Mouse (Mus musculus) Patski (cell line): Measurements from ENCODE around the gene Slc25a48. TPM values are rescaled to one million over a fixed set of nuclear protein-coding genes. Genes with fewer than 3 reads are reported as not detected.
A peak's percentile ranks its signal among the peaks of the same experiment; 100 is the strongest.

Source experiments
- ATAC-seq: fragments of 100-300 bp; one replicate; pipeline ENCODE4 v1.8.0; 2021
- CTCF ChIA-PET: fragments of 350-600 bp; sonication (Branson Sonifier 250); formaldehyde crosslinking; loops from one replicate; lab custom pipeline; 2022; ENCODE audit warnings: inconsistent platforms; lab: Charles Lee
- POLR2A ChIA-PET: fragments of 350-600 bp; sonication (Branson Sonifier 250); formaldehyde crosslinking; loops from one replicate; lab custom pipeline; 2022; ENCODE audit warnings: antibody characterized with exemption, inconsistent platforms; lab: Charles Lee
- DNase-seq: peaks from one replicate; pipeline ENCODE4 v3.0.0-alpha.2; 2011; ENCODE audit warnings: low read depth, low spot score
- H3K27me3 ChIP-seq: fragments of 371-371 bp; one replicate; pipeline ENCODE4 v1.5.1; 2021
- CTCF ChIP-seq: fragments of 100-300 bp; IDR thresholded peaks from one replicate; pipeline ENCODE4 v1.5.1; 2021
- in situ Hi-C: fragments of 300-500 bp; cut with MboI; formaldehyde crosslinking; loops from 3 replicates; pipeline ENCODE4 v1.11.1; 2018; ENCODE audit warnings: low pct_unique_long_range_greater_than_20kb, mixed read lengths
- polyA plus RNA-seq: library from polyadenylated mRNA; unstranded; gene quantifications from one replicate; pipeline ENCODE4 v1.2.3, GENCODE M21; 2021

Slc25a48 gene
- polyA plus RNA-seq, 1 experiment from 2014 or later = 1.1 TPM

GRCm38 (mm10) chr13:56472661-56473060, 34.5 kb downstream of the Slc25a48 start:
- CTCF ChIA-PET = interaction anchor here (1.4 kb wide), 2 partner anchors 11 to 82 kb away, joined by 3 read pairs; no protein-coding TSS in a partner anchor
- DNase-seq (no peak), ATAC-seq (no peak)
- H3K27me3 ChIP-seq = no peaks in the 10 kb centered on the region
- POLR2A ChIA-PET = no interaction called here
- in situ Hi-C loops = loop anchor here (5.0 to 10.0 kb wide), 3 partner anchors 170 to 792 kb away; no protein-coding TSS in a partner anchor
- no peak for TF ChIP-seq CTCF

DNA sequence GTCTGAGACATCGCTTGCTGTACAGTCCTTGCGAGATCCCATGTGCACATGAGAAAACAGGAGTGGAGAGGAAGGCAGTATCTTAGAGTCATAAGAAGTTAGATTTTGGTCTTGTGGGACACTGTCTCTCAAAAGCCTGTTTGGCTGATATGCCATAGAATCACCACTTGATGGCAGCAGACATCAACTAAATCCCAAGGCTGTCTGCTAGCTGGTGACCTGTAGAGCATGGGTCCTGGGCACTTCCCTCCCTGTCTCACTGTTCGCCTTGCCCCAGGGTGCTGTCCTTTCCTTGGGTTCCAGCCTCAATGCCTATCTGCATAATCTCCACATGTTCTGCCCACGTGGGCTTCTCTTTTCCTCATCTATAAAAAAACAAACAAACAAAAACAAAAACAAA, 37.2 kb downstream of the Slc25a48 start:
- H3K27me3 ChIP-seq = no peaks in the 10 kb centered on the region
- ATAC-seq (peak; percentile 61), DNase-seq (no peak)
- ChIA-PET CTCF (interaction anchor here (0.6 to 1.9 kb wide), 5 partner anchors 46 to 261 kb away, joined by 3 to 7 read pairs (median 3); no protein-coding TSS in a partner anchor), POLR2A (interaction anchor here (1.2 kb wide), 1 partner anchor 56 kb away, joined by 3 read pairs; no protein-coding TSS in a partner anchor)
- TF ChIP-seq CTCF = no peak
- in situ Hi-C loops = loop anchor here (5.0 to 10.0 kb wide), 4 partner anchors 72 to 789 kb away; partner anchors contain the start of gene Lect2

GRCm38 (mm10) chr13:56476790-56477189, 38.6 kb downstream of the Slc25a48 start:
- ChIA-PET CTCF (interaction anchor here (1.3 kb wide), 1 partner anchor 78 kb away, joined by 4 read pairs; no protein-coding TSS in a partner anchor), POLR2A (no interaction called here)
- peak; percentile 64 for ATAC-seq
- peak; percentile 63 for DNase-seq
- H3K27me3 ChIP-seq = no peaks in the 10 kb centered on the region
- in situ Hi-C loops = loop anchor here (5.0 to 10.0 kb wide), 4 partner anchors 71 to 788 kb away; partner anchors contain the start of gene Lect2
- no peak for TF ChIP-seq CTCF

DNA sequence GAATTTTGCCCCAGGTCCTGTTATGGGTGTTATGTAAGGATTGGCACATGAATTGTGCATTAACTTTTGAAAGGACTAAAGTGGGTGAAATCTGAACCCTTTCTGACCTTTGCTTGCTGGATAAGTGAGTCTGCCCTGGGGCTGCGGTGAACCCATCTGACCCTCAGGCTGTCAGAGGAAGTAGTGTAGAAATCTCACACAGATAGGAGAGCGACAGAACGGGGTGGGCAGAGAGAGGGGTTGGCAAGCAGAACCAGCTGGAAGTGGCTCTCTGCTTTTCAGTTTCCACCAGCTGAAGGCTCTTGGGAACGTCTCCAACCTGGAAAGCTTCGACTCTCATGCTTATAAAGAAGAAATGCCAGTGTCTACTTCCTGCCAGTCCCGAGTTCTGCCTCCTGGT, 39.1 kb downstream of the Slc25a48 start:
- H3K27me3 ChIP-seq = no peaks in the 10 kb centered on the region
- DNase-seq = no peak
- in situ Hi-C loops = loop anchor here (5.0 to 10.0 kb wide), 4 partner anchors 70 to 788 kb away; partner anchors contain the start of gene Lect2
- CTCF ChIA-PET = interaction anchor here (1.3 kb wide), 1 partner anchor 78 kb away, joined by 4 read pairs; no protein-coding TSS in a partner anchor
- TF ChIP-seq CTCF = no peak
- ATAC-seq = no peak
- POLR2A ChIA-PET = interaction anchor here (0.6 kb wide), 1 partner anchor 9 kb away, joined by 5 read pairs; no protein-coding TSS in a partner anchor

GRCm38 (mm10) chr13:56478027-56478426, 39.9 kb downstream of the Slc25a48 start:
- CTCF ChIA-PET = interaction anchor here (1.3 kb wide), 1 partner anchor 77 kb away, joined by 4 read pairs; no protein-coding TSS in a partner anchor
- no peak for DNase-seq
- in situ Hi-C loops = loop anchor here (5.0 to 10.0 kb wide), 4 partner anchors 69 to 787 kb away; partner anchors contain the start of gene Lect2
- ATAC-seq = no peak
- H3K27me3 ChIP-seq = peaks cover 3% of the 10 kb centered on the region
- no peak for TF ChIP-seq CTCF
- POLR2A ChIA-PET = no interaction called here

GRCm38 (mm10) chr13:56482146-56482545, 44.0 kb downstream of the Slc25a48 start, which contains the start of gene Il9:
Il9 (minus strand) TSS chr13:56482246.
- ATAC-seq (no peak), DNase-seq (no peak)
- no peak for TF ChIP-seq CTCF
- CTCF ChIA-PET = no interaction called here
- in situ Hi-C loops = no loop called here
- POLR2A ChIA-PET = no interaction called here
- H3K27me3 ChIP-seq = peaks cover 3% of the 10 kb centered on the region

DNA sequence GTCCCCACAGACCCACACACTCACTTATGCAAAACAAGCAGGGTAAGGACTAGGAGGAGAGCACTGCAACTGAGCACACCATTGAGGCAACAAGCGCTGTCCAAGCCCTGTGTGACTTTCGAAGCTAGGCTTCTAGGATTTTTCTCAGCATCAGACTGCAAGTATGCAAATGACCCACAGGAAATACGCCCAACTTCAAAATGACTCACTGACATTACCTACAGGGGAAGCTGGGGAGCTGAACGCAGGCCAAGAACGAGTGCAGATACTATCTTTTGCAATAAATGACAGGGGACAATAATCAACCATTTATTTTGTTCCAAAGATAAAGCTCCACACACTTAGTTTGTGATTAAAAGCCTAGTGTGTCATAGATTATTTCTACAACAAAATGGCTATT, 49.9 kb downstream of the Slc25a48 start:
- in situ Hi-C loops = no loop called here
- ATAC-seq (no peak), DNase-seq (no peak)
- TF ChIP-seq CTCF = no peak
- CTCF ChIA-PET = no interaction called here
- POLR2A ChIA-PET = no interaction called here
- H3K27me3 ChIP-seq = no peaks in the 10 kb centered on the region

- H3K27me3 ChIP-seq = no peaks in the 10 kb centered on the region
- peak; percentile 73 for ATAC-seq
- CTCF ChIA-PET = no interaction called here
- DNase-seq = no peak
- POLR2A ChIA-PET = no interaction called here
- in situ Hi-C loops = no loop called here
- no peak for TF ChIP-seq CTCF
These were observed 56.3 kb downstream of the Slc25a48 start for GRCm38 (mm10) chr13:56494440-56494839.

GRCm38 (mm10) chr13:56500132-56500531, 62.0 kb downstream of the Slc25a48 start:
- POLR2A ChIA-PET = interaction anchor here (0.6 kb wide), 1 partner anchor 1748 kb away, joined by 6 read pairs; no protein-coding TSS in a partner anchor
- in situ Hi-C loops = no loop called here
- no peaks in the 10 kb centered on the region for H3K27me3 ChIP-seq
- CTCF ChIA-PET = interaction anchor here (1.0 kb wide), 1 partner anchor 58 kb away, joined by 3 read pairs; no protein-coding TSS in a partner anchor
- no peak for DNase-seq
- TF ChIP-seq CTCF = peak; percentile 52
- no peak for ATAC-seq

GRCm38 (mm10) chr13:56500636-56501035, 62.5 kb downstream of the Slc25a48 start:
- no peak for TF ChIP-seq CTCF
- no peak for DNase-seq
- CTCF ChIA-PET = interaction anchor here (1.0 kb wide), 2 partner anchors 42 to 58 kb away, joined by 3 read pairs; no protein-coding TSS in a partner anchor
- no peak for ATAC-seq
- in situ Hi-C loops = no loop called here
- POLR2A ChIA-PET = no interaction called here
- H3K27me3 ChIP-seq = no peaks in the 10 kb centered on the region

DNA sequence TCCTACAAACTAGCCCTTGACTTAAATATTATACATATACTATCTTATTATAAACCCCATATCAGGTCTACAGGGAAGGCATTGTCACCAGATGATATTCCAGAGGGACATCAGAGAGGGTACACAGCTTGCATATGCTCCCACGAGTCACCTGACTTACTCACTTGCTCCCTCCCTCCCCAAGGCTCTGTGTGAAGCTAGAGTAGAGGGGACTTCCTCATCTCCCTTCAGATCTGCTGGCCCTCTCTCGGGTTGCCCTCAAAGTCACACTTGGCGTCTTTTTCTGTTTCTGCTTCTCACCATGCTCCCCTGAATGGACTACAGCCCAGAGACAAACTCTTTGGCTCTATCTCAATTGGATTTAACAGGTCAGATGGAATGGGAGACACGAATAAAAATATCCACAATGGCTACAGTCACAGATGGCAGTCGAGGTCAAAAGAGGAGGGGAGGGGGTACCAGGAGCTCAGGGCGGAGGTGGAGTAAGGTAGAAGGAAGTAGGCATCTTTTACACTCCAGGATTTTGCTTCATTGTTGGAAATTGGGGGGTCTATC, 63.8 kb downstream of the Slc25a48 start:
- ChIA-PET POLR2A (no interaction called here), CTCF (interaction anchor here (1.0 kb wide), 1 partner anchor 41 kb away, joined by 3 read pairs; no protein-coding TSS in a partner anchor)
- ATAC-seq (no peak), DNase-seq (no peak)
- H3K27me3 ChIP-seq = no peaks in the 10 kb centered on the region
- no peak for TF ChIP-seq CTCF
- in situ Hi-C loops = no loop called here
